Mouse (Mus musculus) CH12.LX (cell line): ENCODE measurements at regions not wholly inside any gene's neighbourhood (a gene's known extent, or its start where the extent isn't known, plus 50 kb on each side); places are given as distances from the start of the nearest gene placed in this dataset.

ENCODE experiments used
- BHLHE40 ChIP-seq: IDR thresholded peaks from 2 replicates; pipeline ENCODE4 v1.6.1; 2011; ENCODE audit warnings: mild to moderate bottlenecking, low read depth, low read length, improper control_type of control experiment
- CTCF ChIP-seq, 2 experiments: IDR thresholded peaks in 1 of 2; conservative IDR thresholded peaks in 1 of 2; 2 replicates each; pipeline ENCODE4 v1.5.1; 2011 to 2012; ENCODE audit warnings: low read depth in 2 of 2, low read length in 2 of 2, improper control_type of control experiment in 1 of 2, inconsistent platforms in 1 of 2, mild to moderate bottlenecking in 1 of 2, moderate library complexity in 1 of 2
- ELF1 ChIP-seq: IDR thresholded peaks from 2 replicates; pipeline ENCODE4 v1.6.1; 2014; ENCODE audit warnings: low read depth, mild to moderate bottlenecking, inconsistent platforms, low read length, improper control_type of control experiment
- EP300 ChIP-seq: IDR thresholded peaks from 2 replicates; pipeline ENCODE4 v1.6.1; 2011; ENCODE audit warnings: low read length, improper control_type of control experiment
- MEF2A ChIP-seq: IDR thresholded peaks from 2 replicates; pipeline ENCODE4 v1.6.1; 2014; ENCODE audit warnings: low read depth, mild to moderate bottlenecking, inconsistent platforms, low read length, improper control_type of control experiment, borderline replicate concordance
- MXI1 ChIP-seq: IDR thresholded peaks from 2 replicates; pipeline ENCODE4 v1.6.1; 2011; ENCODE audit warnings: mild to moderate bottlenecking, low read depth, low read length, improper control_type of control experiment
- NELFE ChIP-seq: IDR thresholded peaks from 2 replicates; pipeline ENCODE4 v1.6.1; 2011; ENCODE audit warnings: low read depth, low read length, improper control_type of control experiment
- PAX5 ChIP-seq: IDR thresholded peaks from 2 replicates; pipeline ENCODE4 v1.6.1; 2012; ENCODE audit warnings: low read length, inconsistent platforms, mixed read lengths
- POLR2A ChIP-seq: IDR thresholded peaks from 2 replicates; pipeline ENCODE4 v1.6.1; 2011; ENCODE audit warnings: low read depth, mild to moderate bottlenecking, improper control_type of control experiment, low read length
- SIN3A ChIP-seq: IDR thresholded peaks from 2 replicates; pipeline ENCODE4 v1.6.1; 2012; ENCODE audit warnings: low read length, improper control_type of control experiment, inconsistent platforms
- ZC3H11A ChIP-seq: IDR thresholded peaks from 2 replicates; pipeline ENCODE4 v1.6.1; 2012; ENCODE audit warnings: low read depth, mild to moderate bottlenecking, inconsistent platforms, low read length, improper control_type of control experiment

DNA sequence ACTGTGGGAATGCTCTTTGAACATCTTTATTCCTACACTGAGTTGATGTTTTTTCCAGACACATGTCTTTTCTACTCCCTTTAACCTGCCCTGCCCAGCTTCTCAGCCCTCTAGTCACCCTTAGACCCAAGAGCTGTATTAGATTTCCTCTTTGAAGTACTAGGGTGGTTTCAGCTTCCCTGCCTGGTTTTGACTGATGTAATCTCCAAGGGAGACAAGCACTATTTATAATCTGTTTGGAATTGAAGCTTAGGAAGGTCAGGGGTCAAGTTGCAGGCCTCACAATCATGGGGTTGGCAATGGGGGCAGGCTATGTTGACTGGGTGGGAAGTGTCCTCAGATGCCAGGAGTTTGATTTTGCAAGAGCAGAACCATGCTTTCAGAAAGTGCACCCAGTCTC is 81.7 kb upstream of the Ddhd1 start:
- no peak for TF ChIP-seq MXI1
- no peak for TF ChIP-seq CTCF (conservative IDR thresholded peaks at IDR 0.05 in 1 of 2, IDR thresholded peaks at IDR 0.05 in 1 of 2; ENCODE audit: low read depth in 2 of 2, low read length in 2 of 2)
- TF ChIP-seq PAX5 = no peak
- TF ChIP-seq BHLHE40 = no peak
- no peak for TF ChIP-seq EP300
- no peak for TF ChIP-seq MEF2A
- no peak for TF ChIP-seq ELF1
- TF ChIP-seq SIN3A = no peak
- TF ChIP-seq NELFE = no peak
- TF ChIP-seq ZC3H11A = no peak
- TF ChIP-seq POLR2A = no peak
